8 mouse cellular contexts compared by ENCODE assay signal in genomic region chr11:80602707-80603441, GRCm38 (mm10).
DNase-seq lines count a peak whose midpoint lies in the region; ATAC-seq lines count a peak whose summit lies in the region.

No protein-coding gene starts in this region.

- peak; percentile 38; the same call in 1 of the 2 replicates for ATAC-seq in megakaryocyte, adult 5-6 weeks (ENCODE audit: poor library complexity, severe bottlenecking)

- peak; percentile 88 for DNase-seq in heart, adult 11 months
- DNase-seq in heart, postnatal 4 days = no peak
- DNase-seq in cerebellum, adult 8-10 months = peak; percentile 68
- peak; percentile 92 to 93 for DNase-seq in frontal cortex, adult 2 months (ENCODE audit: extremely low spot score in 1 of 2, low spot score in 1 of 2)
- DNase-seq in layer of hippocampus, adult 8-10 months (ENCODE audit: low spot score in 2 of 2) = peak; percentile 82 to 86
- DNase-seq in right cerebral cortex, postnatal 25 days = peak; percentile 87
- DNase-seq in MN1 (ENCODE audit: low spot score) = no peak

Comparison
In these comparisons a context has a peak if more than half of its experiments do, and no peak if none do; other contexts are left out.
1. DNase-seq: peak in heart, adult 11 months (single experiment), cerebellum, adult 8-10 months (single experiment), frontal cortex, adult 2 months (2 of 2), layer of hippocampus, adult 8-10 months (2 of 2) and right cerebral cortex, postnatal 25 days (single experiment); none in heart, postnatal 4 days (single experiment) and MN1 (single experiment).